Mouse (Mus musculus): ENCODE data around the gene Dolpp1. TPM values are rescaled to one million over a fixed set of nuclear protein-coding genes. Genes with fewer than 3 reads are reported as not detected.

The Dolpp1 gene
- total and polyA plus RNA-seq, 3 experiments = 17.9 to 22.3 (median 19.2) TPM

DNA sequence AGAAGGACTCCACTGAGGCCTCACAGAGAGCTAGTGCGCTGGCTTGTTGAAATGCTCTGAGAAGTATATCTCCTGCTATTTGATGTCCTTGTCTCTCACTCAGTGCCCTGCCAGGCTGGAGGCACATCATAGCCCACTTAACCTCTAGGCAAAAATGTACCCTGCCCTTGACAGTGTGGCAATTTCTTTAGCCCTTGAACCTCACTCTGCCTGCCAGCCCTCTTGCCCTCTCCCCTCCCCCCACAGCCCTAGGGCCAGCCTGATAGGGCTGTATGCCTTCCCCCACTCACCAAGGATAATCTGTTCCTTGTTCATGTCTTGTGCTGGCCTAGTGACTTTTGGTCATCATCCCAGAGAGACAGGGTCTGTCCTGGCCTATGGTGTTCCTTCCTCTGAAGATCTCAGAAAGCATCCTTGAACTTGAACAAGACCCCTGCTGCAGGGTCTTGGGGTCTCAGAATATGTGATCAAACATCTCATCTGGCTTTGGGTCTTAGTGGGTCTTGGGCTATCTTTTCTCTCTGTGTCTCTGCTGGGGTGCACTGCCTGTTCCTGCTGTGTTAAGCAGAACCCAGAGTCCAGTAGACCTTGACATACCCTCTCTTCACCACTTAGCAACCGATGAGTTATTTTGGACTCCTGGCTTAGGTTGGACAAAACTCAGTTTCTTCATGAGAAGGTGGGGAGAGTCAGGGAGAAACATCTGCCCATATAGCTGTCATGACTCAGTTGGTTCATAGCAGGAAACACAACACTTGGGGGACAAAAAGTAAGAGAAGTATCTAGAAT, 26.6 kb upstream of the Dolpp1 start:
- Histone ChIP-seq H3K27ac (ENCODE audit: insufficient read depth, low read depth) (no peak overlapping the region), H3K36me3 (replicated peaks in 1 of 2; ENCODE audit: control insufficient read depth in 1 of 2, insufficient read depth in 1 of 2, low read length in 1 of 2) (peaks cover 24 to 41% of the 10 kb centered on the region in 2 experiments), H3K9me3 (replicated peaks; ENCODE audit: low read length) (peaks cover 6% of the 10 kb centered on the region), H3K79me2 (replicated peaks; ENCODE audit: control insufficient read depth, extremely low read depth, insufficient read depth, poor library complexity, severe bottlenecking) (no peaks in the 10 kb centered on the region), H3K27me3 (replicated peaks) (no peaks in the 10 kb centered on the region), H3K4me3 (replicated peaks in 1 of 3; ENCODE audit: low read depth in 2 of 3, low read length in 2 of 3, poor library complexity in 1 of 3) (no peak overlapping the region), H3K4me2 (ENCODE audit: insufficient read depth, low read depth, poor library complexity, severe bottlenecking) (0 out of 2 replicates have a peak overlapping the region, but pooled peaks have one; percentile 52), H3K9ac (ENCODE audit: insufficient read depth, low read depth) (no peak overlapping the region), H3K4me1 (ENCODE audit: control insufficient read depth in 1 of 2, insufficient read depth in 2 of 2) (peaks cover 10 to 17% of the 10 kb centered on the region in 2 experiments; a peak in 3 of 4 replicates)
- dilution Hi-C loops (cut with MboI; ENCODE audit: extremely low pct_ligation_motif_present, extremely low pct_unique_long_range_greater_than_20kb, low sequenced_read_pairs) = no loop called here
- no peak for DNase-seq (ENCODE audit: extremely low read depth)
- in situ Hi-C loops (cut with MboI; ENCODE audit: low pct_ligation_motif_present, low pct_unique_long_range_greater_than_20kb, low sequenced_read_pairs) = no loop called here
- no peak for TF ChIP-seq KAT2A (IDR thresholded peaks at IDR 0.05; ENCODE audit: insufficient replicate concordance, low read length)
- TF ChIP-seq USF2 (conservative IDR thresholded peaks at IDR 0.05; ENCODE audit: low read depth, low read length) = no peak
- TF ChIP-seq ELF1 (IDR thresholded peaks at IDR 0.05; ENCODE audit: low read depth, low read length) = no peak
- TF ChIP-seq MYC (IDR thresholded peaks at IDR 0.05; ENCODE audit: low read depth, low read length) = no peak
- no peak for TF ChIP-seq HCFC1 (IDR thresholded peaks at IDR 0.05; ENCODE audit: low read depth, low read length)

DNA sequence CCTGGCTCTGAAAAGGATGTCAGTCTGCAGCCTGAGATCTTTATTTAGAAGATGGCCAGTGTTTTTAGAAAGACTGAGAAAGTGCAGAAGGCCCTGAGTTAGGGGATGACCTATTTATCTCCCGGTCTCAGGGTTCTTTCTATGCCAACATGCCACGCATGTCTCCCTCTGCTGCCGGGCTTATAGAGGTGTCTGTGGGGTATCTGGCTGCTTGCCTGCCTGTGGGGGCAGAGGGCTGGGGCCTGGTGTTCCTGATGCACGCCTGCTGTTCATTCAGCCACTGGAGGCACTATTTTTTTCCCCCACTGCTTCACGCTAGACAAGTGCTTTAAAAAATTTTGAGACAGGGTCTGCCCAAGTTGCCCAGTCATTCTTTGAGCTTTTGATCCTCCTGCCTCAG, 25.9 kb upstream of the Dolpp1 start:
- Histone ChIP-seq H3K27ac (ENCODE audit: insufficient read depth, low read depth) (no peak overlapping the region), H3K4me1 (ENCODE audit: control insufficient read depth in 1 of 2, insufficient read depth in 2 of 2) (peaks cover 10 to 17% of the 10 kb centered on the region in 2 experiments; a peak in 3 of 4 replicates), H3K9me3 (replicated peaks; ENCODE audit: low read length) (peaks cover 6% of the 10 kb centered on the region), H3K4me3 (replicated peaks in 1 of 3; ENCODE audit: low read depth in 2 of 3, low read length in 2 of 3, poor library complexity in 1 of 3) (no peak overlapping the region), H3K4me2 (ENCODE audit: insufficient read depth, low read depth, poor library complexity, severe bottlenecking) (no peak overlapping the region), H3K9ac (ENCODE audit: insufficient read depth, low read depth) (no peak overlapping the region), H3K79me2 (replicated peaks; ENCODE audit: control insufficient read depth, extremely low read depth, insufficient read depth, poor library complexity, severe bottlenecking) (no peaks in the 10 kb centered on the region), H3K36me3 (replicated peaks in 1 of 2; ENCODE audit: control insufficient read depth in 1 of 2, insufficient read depth in 1 of 2, low read length in 1 of 2) (peaks cover 29 to 49% of the 10 kb centered on the region in 2 experiments), H3K27me3 (replicated peaks) (no peaks in the 10 kb centered on the region)
- TF ChIP-seq RAD21 (IDR thresholded peaks at IDR 0.05; ENCODE audit: low read depth, low read length) = no peak
- no peak for TF ChIP-seq ZC3H11A (IDR thresholded peaks at IDR 0.05; ENCODE audit: low read depth, low read length)
- no peak for TF ChIP-seq MEF2A (IDR thresholded peaks at IDR 0.05; ENCODE audit: borderline replicate concordance, low read depth, low read length)
- no peak for TF ChIP-seq POLR2A (IDR thresholded peaks at IDR 0.05; ENCODE audit: low read depth, low read length)
- TF ChIP-seq HCFC1 (IDR thresholded peaks at IDR 0.05; ENCODE audit: low read depth, low read length) = no peak
- TF ChIP-seq JUN (IDR thresholded peaks at IDR 0.05; ENCODE audit: insufficient read depth, low read depth, low read length) = no peak
- TF ChIP-seq BHLHE40 (IDR thresholded peaks at IDR 0.05; ENCODE audit: low read depth, low read length) = no peak
- no peak for TF ChIP-seq E2F4 (IDR thresholded peaks at IDR 0.05; ENCODE audit: insufficient replicate concordance, low read depth, low read length)
- TF ChIP-seq KAT2A (IDR thresholded peaks at IDR 0.05; ENCODE audit: insufficient replicate concordance, low read length) = no peak
- no peak for TF ChIP-seq EP300 (IDR thresholded peaks at IDR 0.05; ENCODE audit: low read length)
- no peak for TF ChIP-seq MXI1 (IDR thresholded peaks at IDR 0.05; ENCODE audit: low read depth, low read length)
- TF ChIP-seq JUND (conservative IDR thresholded peaks at IDR 0.05; ENCODE audit: low read depth, low read length) = no peak
- no peak for TF ChIP-seq ZMIZ1 (IDR thresholded peaks at IDR 0.05; ENCODE audit: low read depth, low read length)
- TF ChIP-seq NELFE (IDR thresholded peaks at IDR 0.05; ENCODE audit: low read depth, low read length) = no peak
- TF ChIP-seq POLR2AphosphoS2 (IDR thresholded peaks at IDR 0.05; ENCODE audit: low read depth, low read length) = no peak
- in situ Hi-C loops (cut with MboI; ENCODE audit: low pct_ligation_motif_present, low pct_unique_long_range_greater_than_20kb, low sequenced_read_pairs) = no loop called here
- dilution Hi-C loops (cut with MboI; ENCODE audit: extremely low pct_ligation_motif_present, extremely low pct_unique_long_range_greater_than_20kb, low sequenced_read_pairs) = no loop called here
- DNase-seq (ENCODE audit: extremely low read depth) = no peak
